Mouse (Mus musculus): ENCODE measurements around the gene Slc6a5.

GRCm38 (mm10) chr7:49928571-49928970, 18.6 kb downstream of the Slc6a5 start:
- TF ChIP-seq CTCF (IDR thresholded peaks at IDR 0.05) (no peak), EP300 (IDR thresholded peaks at IDR 0.05) (no peak)
